Mouse (Mus musculus) spleen, adult 2 months (tissue): Measurements from ENCODE around the gene Igsf3. TPM values are rescaled to one million over a fixed set of nuclear protein-coding genes. Genes with fewer than 3 reads are reported as not detected.

Source experiments
- DNase-seq, 2 experiments: peaks; one replicate each; pipeline versions ENCODE4 v3.0.0 to v3.0.0-alpha.2; 2012 to 2021; ENCODE audit warnings: low spot score in 2 of 2, low read depth in 1 of 2
- H3K27ac ChIP-seq: fragments of 200-500 bp; 2 replicates; pipeline ENCODE4 v1.5.1; 2012; ENCODE audit warnings: low read length, inconsistent platforms; ENCODE audit not compliant: insufficient read depth
- H3K27me3 ChIP-seq: fragments of 200-500 bp; 2 replicates; pipeline ENCODE4 v1.6.1; 2012; ENCODE audit warnings: mild to moderate bottlenecking, moderate library complexity, low read length, inconsistent platforms; ENCODE audit not compliant: control insufficient read depth, insufficient read depth
- H3K36me3 ChIP-seq: fragments of 200-500 bp; 2 replicates; pipeline ENCODE4 v1.6.1; 2012; ENCODE audit warnings: mild to moderate bottlenecking, low read length, inconsistent platforms; ENCODE audit not compliant: control insufficient read depth, insufficient read depth
- H3K4me1 ChIP-seq: fragments of 200-500 bp; 2 replicates; pipeline ENCODE4 v1.6.1; 2011; ENCODE audit warnings: inconsistent platforms; ENCODE audit not compliant: control insufficient read depth, insufficient read depth, insufficient read length
- H3K4me3 ChIP-seq: fragments of 200-500 bp; 2 replicates; pipeline ENCODE4 v1.5.1; 2011; ENCODE audit warnings: mild to moderate bottlenecking, inconsistent platforms; ENCODE audit not compliant: insufficient read depth, insufficient read length; ENCODE audit errors: extremely low read depth
- CTCF ChIP-seq: fragments of 200-500 bp; IDR thresholded peaks from 2 replicates; pipeline ENCODE4 v1.5.1; 2011; ENCODE audit warnings: mild to moderate bottlenecking, inconsistent platforms; ENCODE audit not compliant: insufficient read depth, insufficient read length, insufficient replicate concordance; ENCODE audit errors: extremely low read depth
- POLR2A ChIP-seq: fragments of 200-500 bp; IDR thresholded peaks from 2 replicates; pipeline ENCODE4 v1.6.1; 2011; ENCODE audit warnings: low read depth, low read length, inconsistent platforms
- WGBS: fragments of 180-500 bp; shearing (Covaris S2); methylation state at CpG from one replicate; pipeline ENCODE4 v1.1.7; 2018; 5-methylcytosine and 5-hydroxymethylcytosine counted together
- polyA plus RNA-seq: library from polyadenylated mRNA; depleted of rRNA; stranded (reverse); fragments of >200 nt; gene quantifications from 2 replicates; pipeline ENCODE4 v1.2.3, GENCODE M21; 2012

Gene Igsf3
- polyA plus RNA-seq, 1 experiment: 1.4 TPM

- Histone ChIP-seq H3K4me3 (no peak overlapping the region), H3K36me3 (no peaks in the 10 kb centered on the region), H3K27me3 (no peaks in the 10 kb centered on the region), H3K27ac (no peak overlapping the region), H3K4me1 (no peaks in the 10 kb centered on the region)
- WGBS: 70% methylated on average over 4 of the region's 4 CpGs
- no peak for TF ChIP-seq POLR2A
- no peak for TF ChIP-seq CTCF
- DNase-seq: no peak
These were observed 95.0 kb downstream of the Igsf3 start for GRCm38 (mm10) chr3:101471881-101472280.

DNA sequence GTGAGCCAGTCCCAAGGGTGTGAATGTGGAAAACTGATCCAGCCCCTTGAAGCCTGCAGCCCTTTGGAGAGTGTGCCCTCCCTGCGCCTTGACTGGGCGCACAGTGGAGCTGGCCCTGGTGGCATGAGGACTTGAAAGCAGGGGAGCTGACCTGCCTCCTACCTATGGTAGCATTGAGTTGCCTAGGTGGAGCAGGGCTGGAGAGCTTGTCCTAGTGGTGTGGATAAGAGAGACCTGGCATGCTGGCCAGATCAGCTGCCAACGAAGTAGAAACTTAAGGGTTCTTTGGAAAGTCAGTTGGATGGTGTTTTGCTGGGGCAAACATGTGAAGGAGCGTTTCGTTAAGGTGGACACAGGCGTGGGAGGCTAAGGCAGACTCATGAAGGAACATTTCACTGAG, 105.1 kb downstream of the Igsf3 start:
- Histone ChIP-seq H3K4me3 (no peak overlapping the region), H3K4me1 (no peaks in the 10 kb centered on the region), H3K36me3 (no peaks in the 10 kb centered on the region), H3K27ac (no peak overlapping the region), H3K27me3 (no peaks in the 10 kb centered on the region)
- DNase-seq: no peak
- TF ChIP-seq CTCF (no peak), POLR2A (no peak)
- WGBS: 93% methylated on average over 6 of the region's 6 CpGs

- Histone ChIP-seq H3K27me3 (no peaks in the 10 kb centered on the region), H3K4me3 (no peak overlapping the region), H3K27ac (no peak overlapping the region), H3K36me3 (no peaks in the 10 kb centered on the region), H3K4me1 (no peaks in the 10 kb centered on the region)
- DNase-seq: no peak
- TF ChIP-seq POLR2A (no peak), CTCF (no peak)
- WGBS: 79% methylated on average over 3 of the region's 3 CpGs
These were observed 106.5 kb downstream of the Igsf3 start for GRCm38 (mm10) chr3:101483256-101483983.

- WGBS: 38% methylated on average over 4 of the region's 4 CpGs
These were observed 109.3 kb downstream of the Igsf3 start for GRCm38 (mm10) chr3:101486054-101486765.

DNA sequence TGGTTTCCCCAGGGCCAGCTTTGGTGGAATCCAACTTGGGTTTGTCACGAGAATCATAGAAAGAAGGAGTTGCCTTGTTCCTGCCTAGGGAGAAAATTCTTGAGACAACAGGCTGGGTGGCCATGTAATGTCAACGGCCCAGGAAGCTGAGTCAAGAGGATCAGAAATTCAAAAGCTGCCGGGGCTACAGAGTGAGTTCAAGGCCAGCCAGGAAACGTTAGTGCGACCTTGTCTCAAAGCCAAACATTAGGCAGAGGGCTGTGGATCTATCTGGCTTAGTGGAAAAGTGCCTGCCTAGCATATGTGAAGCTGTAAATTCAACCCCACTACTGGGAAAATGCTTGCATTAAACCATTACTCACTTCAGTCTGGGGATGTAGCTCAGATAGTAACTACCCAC, 110.6 kb downstream of the Igsf3 start:
- H3K4me3 ChIP-seq: no peak overlapping the region

More at GRCm38 (mm10) chr3:101486054-101486765, 109.3 kb downstream of the Igsf3 start:
- Histone ChIP-seq H3K4me3 (no peak overlapping the region), H3K36me3 (no peaks in the 10 kb centered on the region), H3K4me1 (no peaks in the 10 kb centered on the region), H3K27ac (no peak overlapping the region), H3K27me3 (no peaks in the 10 kb centered on the region)
- no peak for TF ChIP-seq CTCF
- TF ChIP-seq POLR2A: no peak
- no peak for DNase-seq

DNA sequence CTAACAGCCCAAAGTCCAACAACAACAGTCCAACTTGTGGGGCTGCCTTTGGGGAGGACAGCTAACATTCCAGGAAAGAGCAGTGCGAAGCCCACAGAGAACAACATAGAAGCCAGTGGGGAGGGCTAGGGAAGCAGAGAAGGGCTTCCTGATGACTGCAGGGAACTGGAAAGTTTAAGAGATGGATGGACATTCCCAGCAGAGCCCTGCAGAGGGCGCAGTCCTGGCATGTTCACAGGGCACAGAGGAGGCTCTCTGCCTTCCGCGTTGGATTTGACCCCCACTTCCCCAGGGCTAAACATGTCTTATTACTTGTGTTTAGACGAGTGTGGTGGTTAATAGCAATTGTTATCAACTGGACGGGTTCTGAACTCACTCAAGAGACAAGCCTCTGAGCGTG, 111.3 kb downstream of the Igsf3 start:
- H3K27me3 ChIP-seq: no peaks in the 10 kb centered on the region
- DNase-seq: no peak
- no peak for TF ChIP-seq CTCF
- no peaks in the 10 kb centered on the region for H3K36me3 ChIP-seq
- no peak overlapping the region for H3K4me3 ChIP-seq
- WGBS: 88% methylated on average over 7 of the region's 7 CpGs
- no peak overlapping the region for H3K27ac ChIP-seq
- H3K4me1 ChIP-seq: no peaks in the 10 kb centered on the region

More for the DNA sequence above, 110.6 kb downstream of the Igsf3 start:
- Histone ChIP-seq H3K27me3 (no peaks in the 10 kb centered on the region), H3K4me1 (no peaks in the 10 kb centered on the region), H3K36me3 (no peaks in the 10 kb centered on the region), H3K27ac (no peak overlapping the region)
- 86% methylated on average over 5 of the region's 5 CpGs for WGBS
- TF ChIP-seq POLR2A: no peak
- DNase-seq: no peak

- H3K36me3 ChIP-seq: no peaks in the 10 kb centered on the region
- H3K27me3 ChIP-seq: no peaks in the 10 kb centered on the region
- no peak overlapping the region for H3K27ac ChIP-seq
- peaks cover 3% of the 10 kb centered on the region; the same call in 1 of the 2 replicates for H3K4me1 ChIP-seq
- TF ChIP-seq CTCF (no peak), POLR2A (no peak)
- no peak overlapping the region for H3K4me3 ChIP-seq
- WGBS: 92% methylated on average over 9 of the region's 9 CpGs
- no peak for DNase-seq
These were observed 113.6 kb downstream of the Igsf3 start for GRCm38 (mm10) chr3:101490515-101490914.
